Mouse (Mus musculus) layer of hippocampus, adult 8-10 months (tissue): ENCODE data around the gene Bnip2. TPM values are rescaled to one million over a fixed set of nuclear protein-coding genes. Genes with fewer than 3 reads are reported as not detected.
"Not testable (repeated sequence)": the region's sequence is repeated elsewhere in the genome, so short reads cannot be mapped to it uniquely, and the experiment has no call there.

Source experiments
- DNase-seq, 2 experiments: peaks; one replicate each; pipeline ENCODE4 v3.0.0; 2022; ENCODE audit warnings: low spot score in 2 of 2
- total RNA-seq, 4 experiments: library from RNA; stranded (reverse); gene quantifications; 2 replicates each; pipeline ENCODE4 v1.2.4; 2022

The Bnip2 gene
- total RNA-seq, 4 experiments from 2014 or later: 35.7 to 50.2 (median 43.4) TPM

GRCm38 (mm10) chr9:70010781-70011473 is 21.7 kb downstream of the Bnip2 start:
- no peak for DNase-seq

DNA sequence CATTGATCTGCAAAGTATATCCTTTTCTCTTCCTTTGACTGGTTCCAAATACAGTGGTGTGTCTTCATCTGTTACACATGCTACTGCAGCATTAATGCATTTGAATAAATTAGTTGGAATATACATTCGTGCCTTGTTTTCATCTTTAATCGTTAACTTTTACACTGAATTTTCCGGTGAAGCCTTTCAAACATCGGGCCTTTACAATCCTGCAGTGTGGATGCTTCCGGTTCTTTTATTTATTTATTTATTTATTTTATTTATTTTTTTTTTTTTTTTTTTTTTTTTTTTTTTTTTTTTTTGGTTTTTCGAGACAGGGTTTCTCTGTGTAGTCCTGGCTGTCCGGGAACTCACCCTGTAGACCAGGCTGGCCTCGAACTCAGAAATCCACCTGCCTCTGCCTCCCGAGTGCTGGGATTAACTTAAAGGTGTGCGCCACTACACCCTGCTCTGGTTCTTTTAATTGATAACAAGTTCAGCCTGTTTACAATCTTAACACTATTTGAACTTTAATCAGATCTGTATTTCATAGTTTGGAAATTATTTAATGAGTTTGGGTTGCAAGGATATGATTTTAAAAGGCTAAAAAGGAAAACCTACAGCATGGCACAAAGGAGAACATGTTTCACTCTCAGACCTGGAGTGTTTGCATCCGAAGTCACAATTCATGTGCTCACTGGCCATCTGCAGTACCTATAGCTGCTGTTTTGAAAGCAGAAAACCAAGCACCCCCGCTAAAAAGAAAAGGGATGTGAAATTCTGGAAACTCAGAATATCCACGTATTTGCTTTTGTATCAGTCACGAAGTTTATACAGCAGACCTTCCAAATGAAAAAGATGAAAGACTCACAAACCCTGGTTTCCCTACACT is 22.5 kb downstream of the Bnip2 start:
- no peak for DNase-seq

DNA sequence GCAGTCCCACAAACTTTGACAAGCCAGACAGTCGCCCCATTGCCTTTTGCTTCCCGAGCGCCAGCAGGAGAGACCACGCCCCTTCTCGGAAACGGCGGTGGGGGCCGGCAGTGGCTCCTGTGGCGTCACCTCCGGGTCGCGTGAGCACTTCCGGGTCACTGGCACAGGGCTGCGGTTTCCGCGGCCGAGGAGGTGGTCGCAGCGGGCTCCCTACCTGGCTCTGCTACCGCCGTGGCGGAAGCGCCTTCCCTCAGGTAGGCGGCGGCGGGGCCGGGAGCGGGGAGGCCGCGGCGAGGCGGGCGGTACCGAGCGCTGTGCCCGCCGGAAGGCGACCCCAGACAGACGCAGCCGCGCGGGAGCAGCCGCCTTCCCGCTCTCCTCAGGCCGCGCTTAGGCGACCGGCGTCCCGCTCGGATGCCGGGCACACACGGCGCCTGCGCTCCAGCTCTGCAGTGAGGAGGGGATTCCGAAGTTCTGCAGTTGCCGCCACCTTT is 23.2 kb downstream of the Bnip2 start, which contains the start of gene Gtf2a2:
TSS of gene Gtf2a2 (plus strand) at position 143 of the 494 bp plus-strand sequence.
- peak; percentile 82 to 85 for DNase-seq

DNA sequence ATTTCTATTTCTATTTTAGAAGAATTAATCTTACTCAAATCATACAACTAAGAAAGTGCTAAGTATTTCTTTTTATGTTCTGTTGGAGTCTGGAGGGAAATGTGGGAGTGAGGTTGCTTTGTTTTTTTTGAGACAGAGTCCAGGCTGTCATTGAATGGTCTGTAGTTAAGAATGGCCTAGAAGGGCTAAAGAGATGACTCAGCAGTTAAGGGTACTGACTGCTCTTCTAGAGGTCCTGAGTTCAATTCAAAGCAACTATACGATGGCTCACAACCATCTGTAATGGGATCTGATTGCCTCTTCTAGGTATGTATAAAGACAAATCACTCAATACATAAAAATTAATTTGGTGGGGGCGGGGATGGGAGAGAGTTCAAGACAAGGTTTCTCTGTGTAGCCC is 26.4 kb downstream of the Bnip2 start:
- DNase-seq: no peak

GRCm38 (mm10) chr9:70018879-70019278 is 29.6 kb downstream of the Bnip2 start:
- no peak for DNase-seq

DNA sequence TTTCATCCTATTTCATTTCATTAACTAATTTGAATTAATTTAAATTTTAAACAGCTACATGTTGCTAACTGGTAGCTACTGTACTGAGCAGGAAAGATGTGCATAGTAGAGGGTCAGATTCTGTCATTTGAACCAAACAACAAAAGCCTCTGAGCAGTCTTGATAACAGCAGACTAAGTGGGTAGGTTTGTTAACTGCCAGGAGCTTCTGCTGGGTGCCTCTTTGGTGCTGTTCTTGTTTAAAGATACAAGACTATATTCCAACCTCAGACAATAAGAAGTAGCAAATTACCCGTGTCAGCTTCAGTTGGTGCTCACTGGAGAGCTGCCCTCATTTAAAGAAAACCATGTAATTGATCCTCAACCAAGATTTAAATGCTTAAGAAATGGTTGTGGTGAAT is 32.3 kb downstream of the Bnip2 start:
- no peak for DNase-seq

DNA sequence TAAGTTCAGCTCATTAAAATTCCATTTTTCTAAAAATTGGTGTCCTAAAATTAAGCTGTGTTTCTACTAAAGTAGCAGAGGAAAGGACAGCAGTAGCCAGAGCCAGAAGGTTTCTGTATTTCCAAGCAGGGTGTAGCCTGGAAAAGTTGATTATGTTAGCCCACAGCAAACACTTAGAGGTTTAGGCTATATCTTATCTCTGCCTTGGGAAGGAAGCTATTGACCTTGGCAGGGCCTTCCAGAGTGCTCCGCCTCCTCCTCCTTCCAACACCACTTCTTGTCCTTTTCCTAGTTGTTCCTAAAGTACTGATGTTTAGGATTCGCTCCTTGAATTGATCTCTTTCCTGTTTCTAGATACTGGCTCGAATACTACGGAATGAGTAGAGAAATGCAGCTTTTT is 32.8 kb downstream of the Bnip2 start:
- no peak for DNase-seq

DNA sequence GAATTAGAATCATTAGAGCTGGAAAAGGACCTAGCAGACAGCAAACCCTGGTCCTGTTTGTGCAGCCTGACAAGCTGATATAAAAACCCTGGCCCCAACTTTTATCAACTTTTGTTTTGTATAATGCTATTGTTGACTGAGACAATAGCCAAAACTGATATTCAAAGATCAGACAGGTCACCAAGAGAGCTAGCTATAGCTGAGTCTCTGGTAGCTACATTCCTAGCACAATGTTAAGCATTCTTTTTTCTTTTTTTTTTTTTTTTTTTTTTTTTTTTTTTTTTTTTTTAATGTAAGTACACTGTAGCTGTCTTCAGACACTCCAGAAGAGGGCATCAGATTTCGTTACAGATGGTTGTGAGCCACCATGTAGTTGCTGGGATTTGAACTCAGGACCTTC is 34.3 kb downstream of the Bnip2 start:
- not testable (repeated sequence) for DNase-seq

- DNase-seq: no peak
These were observed 35.4 kb downstream of the Bnip2 start for GRCm38 (mm10) chr9:70024648-70025047.

DNA sequence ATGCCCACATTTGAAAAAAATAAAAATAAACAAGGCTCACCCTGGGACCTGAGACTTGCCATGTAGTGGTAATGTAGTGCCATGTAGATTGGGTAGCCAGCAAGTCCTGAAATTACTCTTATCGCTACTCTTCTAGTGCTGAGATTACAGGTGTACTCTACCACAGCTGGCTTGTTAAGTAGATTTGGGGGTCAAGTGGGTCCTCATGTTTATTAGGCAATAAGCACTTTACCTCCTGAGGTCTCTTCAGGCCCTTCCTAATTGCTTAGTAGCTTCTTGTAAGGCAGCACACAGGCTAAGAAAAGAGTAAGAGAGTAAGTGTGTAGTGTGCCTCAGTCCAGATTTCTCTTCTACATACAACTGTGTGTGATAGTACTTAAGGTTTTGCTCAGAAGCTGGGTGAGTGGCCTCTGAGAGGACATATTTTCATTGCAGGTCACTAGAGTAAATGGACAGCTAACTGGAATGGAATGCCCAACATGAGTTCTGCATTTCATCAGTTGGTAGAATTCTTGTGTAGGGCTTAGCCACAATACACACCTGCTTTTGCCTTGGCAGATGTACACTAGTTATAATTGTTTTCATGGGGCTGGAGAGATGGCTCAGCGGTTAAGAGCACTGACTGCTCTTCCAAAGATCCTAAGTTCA is 36.2 kb downstream of the Bnip2 start:
- no peak for DNase-seq

- DNase-seq: no peak
These were observed 42.9 kb downstream of the Bnip2 start for GRCm38 (mm10) chr9:70032167-70032566.

DNA sequence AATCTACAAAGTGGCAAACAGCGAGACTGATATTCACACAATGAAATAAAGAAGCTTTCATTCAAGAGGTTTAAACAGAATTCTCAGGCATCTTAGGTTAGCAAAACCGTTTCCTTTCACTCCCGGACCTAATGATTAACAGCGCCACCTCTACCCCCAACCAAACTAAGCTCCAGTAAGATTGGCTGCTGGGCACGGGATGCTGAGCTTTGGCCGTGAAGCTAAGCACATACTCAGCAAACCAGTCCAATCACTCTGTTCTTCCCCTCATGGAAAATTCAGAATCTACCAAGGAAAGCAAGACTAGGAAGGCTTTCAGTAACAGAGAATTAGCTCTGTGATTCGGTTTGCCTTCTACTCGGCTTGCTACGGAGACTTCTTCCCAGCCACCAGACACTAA is 43.8 kb downstream of the Bnip2 start:
- no peak for DNase-seq

- DNase-seq: no peak
These were observed 45.4 kb downstream of the Bnip2 start for GRCm38 (mm10) chr9:70034702-70035101.

GRCm38 (mm10) chr9:70036646-70037045 is 47.4 kb downstream of the Bnip2 start:
- DNase-seq: no peak

DNA sequence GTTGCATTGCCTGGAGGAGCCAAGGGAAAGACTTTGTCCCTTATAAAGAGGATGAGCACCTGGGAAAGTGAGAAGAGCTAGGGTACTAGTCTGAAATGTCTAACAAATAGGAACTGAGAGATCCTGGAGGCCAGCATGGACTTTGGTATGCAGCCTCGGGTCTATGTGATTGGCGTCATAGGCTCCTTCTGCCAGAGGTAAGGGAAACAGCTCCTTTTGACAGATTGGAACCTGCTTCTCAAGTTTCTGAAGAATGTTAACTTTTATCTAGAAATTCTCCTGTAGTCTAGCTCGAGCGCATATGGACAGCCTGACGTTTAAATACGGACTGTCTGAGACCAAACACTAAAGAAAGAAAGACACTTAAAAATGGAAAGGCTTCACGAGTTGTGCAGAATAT is 48.7 kb downstream of the Bnip2 start, which contains the start of gene Gcnt3:
TSS of gene Gcnt3 (minus strand) at position 101 of the 400 bp plus-strand sequence.
- DNase-seq: no peak

- DNase-seq: no peak
These were observed 50.5 kb downstream of the Bnip2 start for GRCm38 (mm10) chr9:70039597-70040385.

DNA sequence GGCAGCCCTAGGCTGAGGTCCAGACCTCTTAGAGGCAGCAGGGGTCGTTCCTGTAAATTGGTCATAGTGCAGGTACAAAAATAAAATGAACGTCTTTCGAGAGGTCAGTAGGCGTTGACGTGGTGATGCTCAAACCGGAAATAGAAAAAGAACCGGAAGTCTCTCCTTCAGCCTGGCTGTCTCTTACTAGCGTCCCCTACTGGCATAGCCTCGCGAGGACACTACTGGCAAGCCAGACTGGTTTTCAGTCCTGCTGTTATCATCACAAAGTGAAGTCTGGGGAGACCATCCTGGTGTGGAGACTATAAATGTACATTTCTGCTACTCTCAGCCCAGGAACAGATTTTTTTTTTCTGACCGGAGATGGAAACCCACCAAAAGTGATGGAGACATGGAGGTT is 51.3 kb downstream of the Bnip2 start:
- no peak for DNase-seq

DNA sequence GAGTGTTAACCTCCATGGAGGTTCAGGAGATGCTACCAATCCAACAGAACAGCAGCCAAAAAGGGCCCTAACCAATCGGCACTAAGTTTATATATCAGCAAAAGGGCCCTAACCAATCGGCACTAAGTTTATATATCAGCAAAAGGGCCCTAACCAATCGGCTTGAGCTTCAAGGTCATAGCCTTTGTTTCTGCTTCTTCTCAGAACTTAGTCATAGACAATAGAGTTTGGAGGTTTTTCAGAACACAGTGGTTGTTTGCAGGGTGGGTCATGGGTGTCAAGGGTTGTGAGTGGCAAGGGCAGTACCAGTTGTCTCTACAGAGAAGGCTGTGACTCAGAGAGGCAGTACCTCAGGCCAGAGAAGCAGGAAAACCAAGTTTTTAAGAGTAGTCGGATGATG is 52.9 kb downstream of the Bnip2 start:
- no peak for DNase-seq

- no peak for DNase-seq
These were observed 53.7 kb downstream of the Bnip2 start for GRCm38 (mm10) chr9:70042935-70043334.

DNA sequence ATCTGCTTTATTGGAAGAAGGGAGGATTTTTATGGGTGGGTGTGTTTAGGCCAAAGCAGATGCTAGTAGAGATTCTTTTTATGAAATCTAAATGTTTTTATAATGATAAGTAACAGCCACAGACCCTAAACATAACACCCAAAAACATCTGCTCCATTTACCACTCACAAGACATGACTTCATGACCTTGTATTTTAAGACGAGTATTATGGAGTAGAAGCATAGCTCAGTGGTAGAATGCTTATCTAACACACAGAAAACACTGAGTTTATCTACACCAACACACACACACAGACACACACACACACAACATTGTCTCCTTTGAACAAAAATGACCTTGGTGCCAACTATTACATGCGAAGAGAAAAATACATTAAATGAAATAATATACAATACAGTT is 55.6 kb downstream of the Bnip2 start:
- no peak for DNase-seq

DNA sequence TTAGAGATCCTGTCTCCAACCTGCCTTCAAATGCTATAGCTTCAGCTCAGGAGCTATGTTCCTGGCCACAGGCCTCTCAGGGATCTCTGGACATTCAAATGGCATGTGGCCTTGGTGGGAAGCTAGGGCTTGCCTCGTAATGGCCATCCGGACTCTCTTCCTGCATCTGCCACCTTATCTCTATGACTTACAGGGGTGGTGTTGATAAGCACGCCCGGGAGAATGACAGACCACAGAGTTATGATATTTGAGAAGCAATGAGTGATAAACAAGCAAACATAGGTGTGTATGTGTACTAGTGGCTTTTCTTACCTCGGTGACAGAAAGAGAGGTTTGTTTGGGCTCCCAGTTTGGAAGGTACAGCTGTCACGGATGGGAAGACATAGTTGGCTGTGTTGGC is 57.0 kb downstream of the Bnip2 start:
- no peak for DNase-seq
